Mouse (Mus musculus) myocyte (in vitro differentiated cells): ENCODE results near the gene Khk. TPM values are rescaled to one million over a fixed set of nuclear protein-coding genes. Genes with fewer than 3 reads are reported as not detected.

Source experiments
- H3K27me3 ChIP-seq: one replicate; pipeline ENCODE4 v1.6.1; 2011; ENCODE audit not compliant: control insufficient read depth, insufficient read depth, insufficient read length
- H3K36me3 ChIP-seq: one replicate; pipeline ENCODE4 v1.6.1; 2011; ENCODE audit not compliant: control insufficient read depth, insufficient read depth
- H3K4me2 ChIP-seq: one replicate; pipeline ENCODE4 v1.6.1; 2011; ENCODE audit warnings: low read depth, control low read depth
- H3K4me3 ChIP-seq: one replicate; pipeline ENCODE4 v1.5.1; 2011; ENCODE audit warnings: mild to moderate bottlenecking, control low read depth, moderate library complexity
- H3K79me2 ChIP-seq: one replicate; pipeline ENCODE4 v1.6.1; 2011; ENCODE audit not compliant: control insufficient read depth, insufficient read depth
- H3ac ChIP-seq: one replicate; pipeline ENCODE4 v1.6.1; 2011; ENCODE audit not compliant: control insufficient read depth, insufficient read length
- CEBPB ChIP-seq: IDR thresholded peaks from 2 replicates; pipeline ENCODE4 v1.6.1; 2011; ENCODE audit warnings: mild to moderate bottlenecking, moderate library complexity; ENCODE audit not compliant: poor library complexity, insufficient read depth, severe bottlenecking
- E2F4 ChIP-seq: IDR thresholded peaks from one replicate; pipeline ENCODE4 v1.6.1; 2011; ENCODE audit warnings: mild to moderate bottlenecking, control low read depth, moderate library complexity; ENCODE audit not compliant: insufficient read depth
- MAX ChIP-seq: IDR thresholded peaks from one replicate; pipeline ENCODE4 v1.6.1; 2011; ENCODE audit warnings: low read depth, mild to moderate bottlenecking, control low read depth
- MYOD1 ChIP-seq, 3 experiments: IDR thresholded peaks; one replicate each; pipeline ENCODE4 v1.6.1; 2011; ENCODE audit warnings: control low read depth in 2 of 3, low read depth in 2 of 3, mild to moderate bottlenecking in 2 of 3, moderate library complexity in 1 of 3; ENCODE audit not compliant: insufficient read length in 2 of 3, control insufficient read depth in 1 of 3
- MYOG ChIP-seq, 3 experiments: IDR thresholded peaks; one replicate each; pipeline ENCODE4 v1.6.1; 2011; ENCODE audit warnings: control low read depth in 2 of 3, low read depth in 2 of 3, mild to moderate bottlenecking in 2 of 3; ENCODE audit not compliant: insufficient read length in 2 of 3, control insufficient read depth in 1 of 3, insufficient read depth in 1 of 3
- POLR2A ChIP-seq: IDR thresholded peaks from one replicate; pipeline ENCODE4 v1.6.1; 2011; ENCODE audit warnings: low read depth, mild to moderate bottlenecking, control low read depth, moderate library complexity; ENCODE audit not compliant: insufficient read length
- POLR2AphosphoS2 ChIP-seq: IDR thresholded peaks from one replicate; pipeline ENCODE4 v1.6.1; 2011; ENCODE audit warnings: low read depth, control low read depth; ENCODE audit not compliant: insufficient read length
- REST ChIP-seq: IDR thresholded peaks from one replicate; pipeline ENCODE4 v1.6.1; 2011; ENCODE audit warnings: mild to moderate bottlenecking, control low read depth, moderate library complexity; ENCODE audit not compliant: insufficient read depth, insufficient read length
- SRF ChIP-seq: IDR thresholded peaks from one replicate; pipeline ENCODE4 v1.6.1; 2011; ENCODE audit warnings: low read depth; ENCODE audit not compliant: control insufficient read depth, insufficient read length
- TCF12 ChIP-seq: IDR thresholded peaks from one replicate; pipeline ENCODE4 v1.6.1; 2011; ENCODE audit warnings: mild to moderate bottlenecking, control low read depth; ENCODE audit not compliant: poor library complexity, insufficient read depth, severe bottlenecking
- TCF3 ChIP-seq: IDR thresholded peaks from one replicate; pipeline ENCODE4 v1.6.1; 2011; ENCODE audit warnings: low read depth, control low read depth; ENCODE audit not compliant: insufficient read length
- USF1 ChIP-seq: IDR thresholded peaks from one replicate; pipeline ENCODE4 v1.6.1; 2011; ENCODE audit warnings: low read depth, mild to moderate bottlenecking, control low read depth, moderate library complexity
- polyA plus RNA-seq: library from polyadenylated mRNA; unstranded; fragments of >200 nt; fragmentation: generic; extraction: Trizol; gene quantifications from one replicate; pipeline ENCODE4 v1.2.1, GENCODE M21; 2012; ENCODE audit warnings: missing spikeins

The Khk gene
- polyA plus RNA-seq, 1 experiment, result 16.6 TPM

DNA sequence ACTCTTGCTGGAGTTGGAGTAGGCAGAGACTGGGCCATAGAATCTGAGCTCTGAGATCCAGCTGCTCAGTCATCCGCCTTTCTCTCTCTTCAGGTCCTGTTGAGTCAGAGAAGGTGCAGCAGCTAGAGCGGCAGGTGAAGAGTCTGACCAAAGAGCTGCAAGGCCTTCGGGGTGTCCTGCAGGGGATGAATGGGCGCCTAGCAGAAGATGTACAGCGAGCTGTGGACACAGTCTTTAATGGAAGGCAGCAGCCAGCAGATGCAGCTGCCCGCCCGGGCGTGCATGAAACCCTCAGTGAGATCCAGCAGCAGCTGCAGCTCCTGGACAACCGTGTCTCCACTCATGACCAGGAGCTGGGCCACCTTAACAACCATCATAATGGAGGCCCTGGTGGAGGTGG, 4.4 kb upstream of the Khk start:
- Histone ChIP-seq H3K4me3 (no peak overlapping the region), H3ac (no peak overlapping the region), H3K36me3 (no peaks in the 10 kb centered on the region), H3K79me2 (no peaks in the 10 kb centered on the region), H3K27me3 (no peaks in the 10 kb centered on the region), H3K4me2 (no peak overlapping the region)
- peak in 1 of 3 experiments; percentile 2 for TF ChIP-seq MYOD1 (IDR thresholded peaks at IDR 0.05; ENCODE audit: control insufficient read depth in 1 of 3, insufficient read length in 2 of 3, low read depth in 2 of 3)
- no peak for TF ChIP-seq MYOG (IDR thresholded peaks at IDR 0.05; ENCODE audit: control insufficient read depth in 1 of 3, insufficient read depth in 1 of 3, insufficient read length in 2 of 3, low read depth in 2 of 3)

GRCm38 (mm10) chr5:30917348-30917747, 3.9 kb upstream of the Khk start:
- Histone ChIP-seq H3K79me2 (no peaks in the 10 kb centered on the region), H3K27me3 (no peaks in the 10 kb centered on the region), H3ac (no peak overlapping the region), H3K36me3 (no peaks in the 10 kb centered on the region), H3K4me2 (no peak overlapping the region), H3K4me3 (no peak overlapping the region)
- TF ChIP-seq REST (no peak), POLR2AphosphoS2 (no peak), TCF3 (no peak), SRF (no peak), E2F4 (no peak), USF1 (no peak), CEBPB (no peak), MYOD1 (IDR thresholded peaks at IDR 0.05; ENCODE audit: control insufficient read depth in 1 of 3, insufficient read length in 2 of 3, low read depth in 2 of 3) (no peak), MAX (no peak), POLR2A (no peak), TCF12 (no peak), MYOG (IDR thresholded peaks at IDR 0.05; ENCODE audit: control insufficient read depth in 1 of 3, insufficient read depth in 1 of 3, insufficient read length in 2 of 3, low read depth in 2 of 3) (no peak)

GRCm38 (mm10) chr5:30917891-30918670, 3.1 kb upstream of the Khk start:
- H3K36me3 ChIP-seq, result no peaks in the 10 kb centered on the region
- no peaks in the 10 kb centered on the region for H3K27me3 ChIP-seq
- H3K4me2 ChIP-seq, result no peak overlapping the region
- H3ac ChIP-seq, result no peak overlapping the region
- no peak overlapping the region for H3K4me3 ChIP-seq
- no peak for TF ChIP-seq POLR2AphosphoS2
- TF ChIP-seq REST, result no peak
- TF ChIP-seq CEBPB, result no peak
- TF ChIP-seq TCF3, result no peak
- TF ChIP-seq MYOG (IDR thresholded peaks at IDR 0.05; ENCODE audit: control insufficient read depth in 1 of 3, insufficient read depth in 1 of 3, insufficient read length in 2 of 3, low read depth in 2 of 3), result no peak
- TF ChIP-seq USF1, result no peak
- no peak for TF ChIP-seq POLR2A
- no peak for TF ChIP-seq MAX
- no peak for TF ChIP-seq TCF12
- TF ChIP-seq SRF, result no peak
- no peaks in the 10 kb centered on the region for H3K79me2 ChIP-seq

- TF ChIP-seq POLR2A, result no peak
- no peak for TF ChIP-seq USF1
- no peak for TF ChIP-seq MYOG (IDR thresholded peaks at IDR 0.05; ENCODE audit: control insufficient read depth in 1 of 3, insufficient read depth in 1 of 3, insufficient read length in 2 of 3, low read depth in 2 of 3)
- no peak for TF ChIP-seq SRF
- TF ChIP-seq TCF12, result no peak
- TF ChIP-seq MYOD1 (IDR thresholded peaks at IDR 0.05; ENCODE audit: control insufficient read depth in 1 of 3, insufficient read length in 2 of 3, low read depth in 2 of 3), result no peak
- TF ChIP-seq TCF3, result no peak
- TF ChIP-seq REST, result no peak
- TF ChIP-seq CEBPB, result no peak
- no peak for TF ChIP-seq POLR2AphosphoS2
- TF ChIP-seq MAX, result no peak
- TF ChIP-seq E2F4, result no peak
- Histone ChIP-seq H3K27me3 (no peaks in the 10 kb centered on the region), H3K36me3 (no peaks in the 10 kb centered on the region), H3ac (no peak overlapping the region), H3K4me2 (no peak overlapping the region), H3K4me3 (no peak overlapping the region), H3K79me2 (no peaks in the 10 kb centered on the region)
Observed at GRCm38 (mm10) chr5:30918691-30919090, 2.5 kb upstream of the Khk start.
